Mouse (Mus musculus): ENCODE measurements at regions not wholly inside any gene's neighbourhood (a gene's known extent, or its start where the extent isn't known, plus 50 kb on each side); places are given as distances from the start of the nearest gene placed in this dataset.
"Not testable (repeated sequence)": the region's sequence is repeated elsewhere in the genome, so short reads cannot be mapped to it uniquely, and the experiment has no call there.

GRCm38 (mm10) chr9:33482845-33483540 is 847.0 kb downstream of the Ets1 start:
- DNase-seq: no peak

GRCm38 (mm10) chr9:33483541-33483846 is 847.5 kb downstream of the Ets1 start:
- no peak for DNase-seq

- no peak for DNase-seq
Observed at GRCm38 (mm10) chr9:33533101-33533810, 897.2 kb downstream of the Ets1 start.

- DNase-seq: peak in 1 of 2 experiments; percentile 4
Observed at GRCm38 (mm10) chr9:33543301-33543700, 907.3 kb downstream of the Ets1 start.

GRCm38 (mm10) chr9:33546126-33546737 is 910.2 kb downstream of the Ets1 start:
- DNase-seq: peak; percentile 4 to 20

DNA sequence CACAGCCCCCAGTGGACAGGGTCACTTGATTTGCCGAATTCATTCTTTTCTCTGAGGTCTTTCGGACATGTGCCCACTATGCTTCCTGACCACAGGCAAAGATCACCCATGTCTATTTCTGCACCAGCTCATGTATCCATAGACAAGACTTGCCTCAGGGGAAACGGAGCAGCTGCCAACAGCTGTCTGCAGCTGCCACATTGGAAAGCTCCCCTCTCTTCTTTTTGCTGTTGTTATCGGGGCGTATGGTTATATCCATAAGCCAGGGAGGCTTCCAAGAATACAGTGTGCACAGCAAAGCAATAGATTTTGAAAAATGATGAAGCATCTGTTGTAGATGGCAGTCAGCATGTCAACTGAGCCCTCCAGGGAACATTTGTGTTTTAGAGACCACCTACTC is 913.4 kb downstream of the Ets1 start:
- DNase-seq: peak; percentile 13 to 18

DNA sequence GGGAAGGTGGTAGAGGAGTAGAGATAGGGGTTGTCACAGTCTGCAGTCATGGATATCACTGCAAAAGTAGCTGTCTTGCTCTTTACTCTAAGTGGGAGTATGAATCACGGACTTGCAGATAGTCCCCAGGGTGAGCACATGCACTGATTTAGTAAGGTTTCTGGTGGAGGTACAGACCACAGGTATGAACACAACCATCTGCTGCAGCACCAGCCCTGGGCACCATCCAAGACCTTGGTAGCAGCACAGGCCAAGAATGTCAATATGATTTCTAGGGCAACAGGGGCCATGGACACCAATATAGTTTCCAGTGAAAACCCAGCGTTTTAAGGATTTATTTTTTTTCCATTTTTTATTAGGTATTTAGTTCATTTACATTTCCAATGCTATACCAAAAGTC is 913.7 kb upstream of the Kirrel3 start:
- DNase-seq: no peak

DNA sequence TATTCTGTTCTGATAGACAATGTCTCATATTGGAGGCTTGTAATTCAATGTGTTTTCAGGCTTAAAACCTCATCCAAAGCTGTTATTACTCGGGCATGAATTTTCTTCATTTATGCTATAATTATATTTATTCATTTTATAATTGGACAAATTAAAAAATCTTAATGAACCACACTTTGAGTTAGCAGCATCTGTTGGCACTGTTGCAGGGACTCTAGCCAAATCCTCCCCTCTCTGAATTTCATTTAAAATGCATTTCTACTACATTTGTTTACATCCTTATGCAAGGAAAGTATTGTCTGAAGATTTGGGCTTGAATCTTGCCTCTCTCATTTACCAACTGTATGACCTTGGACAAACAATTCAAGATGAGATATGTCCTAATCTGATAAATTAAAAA is 874.2 kb upstream of the Kirrel3 start:
- DNase-seq: no peak

DNA sequence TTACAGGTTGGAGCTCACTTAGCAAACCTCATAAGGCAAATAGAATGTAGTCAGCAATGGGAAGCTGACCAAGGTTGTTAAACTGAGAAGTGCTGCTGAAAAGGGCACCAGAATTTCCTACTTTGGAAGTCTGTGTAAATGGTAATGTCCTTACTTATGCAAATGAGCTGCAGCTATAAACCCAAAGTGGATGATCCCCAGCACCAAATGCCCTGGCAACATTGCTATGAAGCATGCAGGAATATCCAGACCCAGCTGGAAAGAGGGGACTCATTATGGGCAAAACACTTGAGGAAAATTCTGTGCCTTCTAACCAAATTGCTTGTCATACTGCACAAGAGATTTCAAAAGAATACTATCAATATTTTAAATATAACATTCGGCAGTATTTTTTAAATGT is 861.3 kb upstream of the Kirrel3 start:
- no peak for DNase-seq

GRCm38 (mm10) chr9:33629731-33630473 is 855.8 kb upstream of the Kirrel3 start:
- no peak for DNase-seq

- no peak for DNase-seq
Observed at GRCm38 (mm10) chr9:33662978-33663377, 822.7 kb upstream of the Kirrel3 start.

- no peak for DNase-seq
Observed at GRCm38 (mm10) chr9:33681129-33681528, 804.6 kb upstream of the Kirrel3 start.

GRCm38 (mm10) chr9:33691731-33692130 is 794.0 kb upstream of the Kirrel3 start:
- no peak for DNase-seq

DNA sequence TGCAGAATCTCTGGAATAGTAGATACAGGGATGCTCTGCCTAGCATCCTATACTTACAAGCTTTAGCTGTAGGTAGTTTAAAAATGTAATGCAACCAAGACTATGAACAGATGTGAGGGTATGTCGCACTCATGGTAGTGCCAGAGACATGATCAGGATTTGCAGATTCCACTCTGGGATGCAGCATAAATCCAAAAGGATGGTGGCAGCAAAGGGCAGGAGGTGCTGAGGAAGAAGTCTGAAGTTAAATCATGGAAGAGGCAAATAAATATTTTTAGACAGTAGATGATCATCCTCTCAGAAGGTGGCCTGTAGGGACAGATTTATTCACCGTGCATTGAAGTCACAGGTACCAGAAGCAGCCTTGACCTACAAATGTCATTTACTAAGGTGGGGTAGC is 768.1 kb upstream of the Kirrel3 start:
- no peak for DNase-seq

GRCm38 (mm10) chr9:33724811-33725210 is 760.9 kb upstream of the Kirrel3 start:
- DNase-seq: no peak

GRCm38 (mm10) chr9:33728058-33728457 is 757.6 kb upstream of the Kirrel3 start:
- not testable (repeated sequence) for DNase-seq

DNA sequence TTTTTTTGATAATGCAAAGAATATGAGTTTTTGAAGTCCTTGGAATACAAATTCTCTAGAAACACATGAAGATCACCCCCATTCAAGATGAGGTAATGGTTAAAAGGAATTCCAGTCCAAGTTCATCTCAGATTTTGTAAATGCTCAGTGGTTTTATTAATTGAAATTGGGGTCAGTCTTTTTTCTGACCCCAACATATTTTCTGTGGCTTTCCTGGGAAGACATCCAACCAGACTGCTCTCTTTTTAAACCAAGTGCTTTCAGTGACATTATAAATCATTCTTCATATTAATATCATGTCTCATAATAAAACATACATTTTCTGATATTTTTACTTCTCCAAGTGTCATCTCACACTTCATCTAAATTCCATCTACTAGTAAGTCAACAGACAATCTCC is 725.0 kb upstream of the Kirrel3 start:
- DNase-seq: no peak

DNA sequence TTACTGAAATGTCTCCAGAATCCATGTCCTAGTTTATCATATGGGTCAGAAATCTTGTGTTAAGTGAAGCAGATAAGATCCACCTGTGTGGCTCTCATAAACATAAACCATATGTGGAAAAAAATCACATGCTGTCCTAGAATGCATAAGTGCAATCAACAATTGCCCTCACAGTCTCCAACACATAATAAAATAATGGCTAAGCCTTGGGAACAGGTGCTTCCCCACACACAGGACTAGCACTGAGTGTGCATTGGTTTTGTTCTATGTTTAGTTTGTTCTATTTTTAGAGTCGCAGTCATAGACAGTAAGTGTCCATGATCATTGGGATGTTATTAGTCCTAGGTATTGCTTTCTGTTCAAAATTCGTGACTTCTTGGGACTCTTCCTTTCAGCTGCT is 719.5 kb upstream of the Kirrel3 start:
- DNase-seq: no peak

GRCm38 (mm10) chr9:33769811-33770210 is 715.9 kb upstream of the Kirrel3 start:
- DNase-seq: peak in 1 of 2 experiments; percentile 5

DNA sequence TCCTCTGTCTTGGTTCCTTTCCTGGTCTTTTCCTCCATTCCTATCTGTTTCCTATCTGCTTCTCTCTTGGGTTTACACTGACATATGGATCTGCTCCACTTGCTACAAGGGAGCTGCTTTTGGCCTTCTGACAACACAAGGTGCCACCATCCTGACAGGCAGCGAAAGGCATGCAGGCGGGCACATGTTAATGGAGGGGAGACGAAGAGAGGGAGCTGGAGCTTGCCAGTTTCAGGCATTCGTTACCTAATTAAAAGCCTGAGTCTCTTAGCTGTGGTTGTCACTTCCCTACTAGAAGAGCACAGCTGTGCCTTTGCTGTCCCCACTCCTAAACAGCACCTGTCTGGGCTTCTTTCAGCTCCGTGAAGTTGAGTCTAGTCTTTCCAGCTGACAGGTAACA is 711.5 kb upstream of the Kirrel3 start:
- DNase-seq: no peak

- DNase-seq: no peak
Observed at GRCm38 (mm10) chr9:33790617-33791016, 695.1 kb upstream of the Kirrel3 start.

DNA sequence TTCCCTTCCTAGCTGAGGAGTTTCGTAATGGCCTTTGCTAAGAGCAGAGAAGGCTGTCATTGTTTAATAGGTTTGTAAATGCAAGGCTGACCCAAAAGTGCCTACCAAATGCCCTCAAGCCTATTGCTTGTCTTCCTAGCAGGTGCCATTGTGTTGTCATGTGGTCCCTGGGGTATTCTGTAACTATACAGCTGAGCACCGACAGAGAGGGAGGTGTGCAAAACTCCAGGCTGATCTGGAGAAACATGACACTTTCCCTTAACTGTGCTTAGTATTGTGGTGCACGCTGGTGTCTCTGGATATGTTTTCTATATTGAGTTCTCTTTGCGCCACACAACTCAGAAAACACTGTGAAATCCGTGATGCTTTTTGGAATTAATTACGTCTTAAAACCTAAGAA is 685.4 kb upstream of the Kirrel3 start:
- DNase-seq: no peak

GRCm38 (mm10) chr9:33800763-33801162 is 684.9 kb upstream of the Kirrel3 start:
- DNase-seq: no peak

All from kidney, postnatal 4 days (tissue).